Mouse (Mus musculus): ENCODE data around the gene Lgals3bp.
"Not testable (repeated sequence)": the region's sequence is repeated elsewhere in the genome, so short reads cannot be mapped to it uniquely, and the experiment has no call there.

Gene Lgals3bp

DNA sequence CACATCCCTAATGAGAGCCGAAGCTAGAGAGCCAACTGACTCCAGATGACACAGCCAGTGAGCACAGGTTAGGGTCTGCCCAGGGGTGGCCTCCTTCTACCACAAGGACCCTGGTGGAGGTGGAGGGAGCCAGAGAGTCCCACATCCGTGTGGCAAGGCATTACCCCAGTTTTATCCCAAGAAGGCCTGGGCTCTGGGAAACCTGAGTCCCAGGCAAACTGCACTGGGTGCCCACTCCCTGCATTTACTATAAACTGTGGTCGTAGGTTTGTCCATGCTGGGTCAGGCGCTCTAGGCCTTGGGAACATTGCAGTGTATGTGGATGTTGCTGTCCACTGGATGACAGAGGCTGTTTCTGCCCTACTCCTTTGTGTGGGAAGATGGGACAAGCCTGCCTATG lies 697 bp downstream of the Lgals3bp start:
- DNase-seq (ENCODE audit: low read depth, low spot score) = no peak

GRCm38 (mm10) chr11:118400566-118400936 lies 1.3 kb downstream of the Lgals3bp start:
- no peak for DNase-seq (ENCODE audit: low read depth, low spot score)

GRCm38 (mm10) chr11:118399891-118400565 lies 1.9 kb downstream of the Lgals3bp start:
- DNase-seq (ENCODE audit: low read depth, low spot score) = no peak

GRCm38 (mm10) chr11:118397806-118398530 lies 3.9 kb downstream of the Lgals3bp start:
- DNase-seq (ENCODE audit: low read depth, low spot score) = no peak

DNA sequence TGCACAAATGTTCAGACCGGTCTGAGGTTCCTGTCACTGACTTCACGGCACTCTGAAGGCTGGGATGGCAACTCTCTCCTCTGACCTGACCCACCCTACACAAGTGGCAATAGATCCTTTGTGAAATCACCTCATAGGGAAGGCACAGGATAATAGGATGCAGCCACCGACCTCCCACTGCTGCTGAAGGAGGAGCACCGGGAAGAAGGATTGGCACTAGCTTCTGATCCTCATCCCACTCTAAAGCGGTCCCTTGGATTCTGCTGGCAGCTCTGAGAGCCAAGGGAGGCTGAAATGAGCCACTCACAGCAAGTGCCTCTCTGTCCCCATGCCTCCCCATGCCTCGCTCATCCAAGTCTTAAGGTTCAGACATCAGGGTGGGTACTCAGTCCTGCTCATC lies 7.4 kb downstream of the Lgals3bp start:
- DNase-seq (ENCODE audit: low read depth, low spot score) = no peak

GRCm38 (mm10) chr11:118393991-118394390 lies 7.9 kb downstream of the Lgals3bp start:
- DNase-seq (ENCODE audit: low read depth, low spot score) = no peak

- not testable (repeated sequence) for DNase-seq (ENCODE audit: low read depth, low spot score)
Observed at GRCm38 (mm10) chr11:118387816-118388215, 14.1 kb downstream of the Lgals3bp start.

DNA sequence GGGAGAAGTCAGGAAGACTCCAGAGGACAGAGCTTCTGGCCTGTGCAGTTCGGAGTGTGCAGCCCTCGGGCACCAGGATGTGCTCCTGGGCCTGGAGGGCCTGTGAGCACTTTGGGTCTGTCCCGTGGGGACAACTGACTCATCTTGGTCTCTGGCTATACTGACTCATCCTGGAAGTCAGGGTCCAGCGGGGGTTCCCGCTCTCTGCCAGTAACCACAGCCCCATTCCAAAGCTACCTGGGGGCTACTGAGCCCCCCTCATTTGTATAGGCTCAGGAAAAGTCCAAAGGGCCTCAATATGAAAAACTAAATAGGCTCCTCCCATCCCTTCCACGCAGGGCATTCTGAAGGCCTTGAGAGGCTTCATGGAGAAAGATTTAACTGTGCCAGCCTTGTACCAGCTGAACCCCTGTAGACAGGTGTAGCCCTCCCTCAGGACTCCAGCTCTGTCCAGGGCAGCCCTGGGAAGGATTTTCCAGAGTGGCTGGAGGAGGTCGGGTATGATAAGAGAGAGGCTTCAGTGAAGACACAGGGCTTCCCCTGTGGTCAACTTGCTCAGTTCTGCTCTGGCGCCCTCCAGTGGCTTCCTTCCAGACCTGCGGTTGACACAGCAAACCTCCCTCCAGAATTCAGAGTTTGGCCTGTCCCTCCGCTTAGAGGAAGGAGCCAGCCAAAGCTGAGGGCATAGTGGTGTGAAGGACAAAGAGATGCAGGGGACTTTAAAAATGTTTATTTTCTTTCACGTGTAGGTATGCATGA lies 22.5 kb downstream of the Lgals3bp start:
- DNase-seq (ENCODE audit: low read depth, low spot score) = peak; percentile 71

DNA sequence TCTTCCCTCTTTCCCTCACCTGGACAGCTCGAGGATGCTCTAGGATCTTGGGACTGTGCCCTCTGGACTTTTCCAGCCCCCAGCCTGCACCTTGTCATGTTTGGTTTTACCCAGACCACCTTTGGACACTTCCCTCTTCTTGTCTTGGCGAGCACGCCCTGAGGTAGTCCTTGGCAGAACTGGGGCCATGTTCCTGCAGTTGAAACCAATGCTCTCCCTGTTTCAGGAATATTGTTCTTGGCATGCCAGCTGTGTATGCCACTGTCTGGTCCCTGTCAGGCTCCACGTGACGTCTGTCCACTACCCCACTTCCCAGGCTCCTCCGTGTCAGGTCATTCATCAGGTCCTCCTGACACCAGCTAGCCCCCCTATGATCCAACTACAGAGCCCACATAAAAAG lies 23.2 kb downstream of the Lgals3bp start:
- DNase-seq (ENCODE audit: low read depth, low spot score) = no peak

DNA sequence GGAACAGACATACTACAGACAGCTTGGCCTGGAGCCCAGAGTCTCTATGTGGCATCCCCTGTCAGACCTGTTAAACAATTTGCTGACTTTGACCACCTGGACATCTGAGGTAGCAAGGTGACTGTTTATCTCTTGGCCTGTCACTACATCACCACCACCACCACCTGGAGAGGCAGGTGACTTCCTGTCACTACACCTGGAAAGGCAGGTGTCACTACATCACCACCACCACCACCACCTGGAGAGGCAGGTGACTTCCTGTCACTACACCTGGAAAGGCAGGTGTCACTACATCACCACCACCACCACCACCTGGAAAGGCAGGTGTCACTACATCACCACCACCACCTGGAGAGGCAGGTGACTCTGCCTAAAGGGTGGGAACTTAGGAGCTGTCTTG lies 25.6 kb downstream of the Lgals3bp start:
- not testable (repeated sequence) for DNase-seq (ENCODE audit: low read depth, low spot score)

- no peak for DNase-seq (ENCODE audit: low read depth, low spot score)
Observed at GRCm38 (mm10) chr11:118375881-118376280, 26.0 kb downstream of the Lgals3bp start.

GRCm38 (mm10) chr11:118375461-118375860 lies 26.4 kb downstream of the Lgals3bp start:
- no peak for DNase-seq (ENCODE audit: low read depth, low spot score)

- no peak for DNase-seq (ENCODE audit: low read depth, low spot score)
Observed at GRCm38 (mm10) chr11:118375006-118375405, 26.9 kb downstream of the Lgals3bp start.

GRCm38 (mm10) chr11:118374506-118374905 lies 27.4 kb downstream of the Lgals3bp start:
- no peak for DNase-seq (ENCODE audit: low read depth, low spot score)

GRCm38 (mm10) chr11:118372641-118373040 lies 29.3 kb downstream of the Lgals3bp start:
- no peak for DNase-seq (ENCODE audit: low read depth, low spot score)

DNA sequence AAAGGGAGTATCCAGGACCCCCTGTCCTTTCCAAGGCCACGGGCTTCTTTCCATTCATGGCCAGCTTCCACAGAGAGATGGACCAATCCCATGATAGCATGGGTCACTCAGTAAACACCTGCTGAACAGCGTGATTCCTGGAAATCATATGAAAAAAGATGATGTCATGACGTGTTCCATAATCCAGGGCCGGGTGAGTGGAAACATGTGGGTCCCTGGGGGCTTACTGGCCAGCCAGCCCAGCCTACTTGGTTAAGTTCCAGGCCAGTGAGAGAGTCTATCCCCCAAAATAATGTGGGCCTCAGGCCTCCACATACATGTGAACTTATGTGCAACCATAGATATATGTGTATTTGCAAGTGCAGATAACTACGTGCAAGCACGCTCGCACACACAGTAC lies 30.0 kb downstream of the Lgals3bp start:
- DNase-seq (ENCODE audit: low read depth, low spot score) = no peak

GRCm38 (mm10) chr11:118369657-118370056 lies 32.2 kb downstream of the Lgals3bp start:
- no peak for DNase-seq (ENCODE audit: low read depth, low spot score)

GRCm38 (mm10) chr11:118369251-118369650 lies 32.6 kb downstream of the Lgals3bp start:
- no peak for DNase-seq (ENCODE audit: low read depth, low spot score)

GRCm38 (mm10) chr11:118368330-118368729 lies 33.6 kb downstream of the Lgals3bp start:
- DNase-seq (ENCODE audit: low read depth, low spot score) = peak; percentile 59

DNA sequence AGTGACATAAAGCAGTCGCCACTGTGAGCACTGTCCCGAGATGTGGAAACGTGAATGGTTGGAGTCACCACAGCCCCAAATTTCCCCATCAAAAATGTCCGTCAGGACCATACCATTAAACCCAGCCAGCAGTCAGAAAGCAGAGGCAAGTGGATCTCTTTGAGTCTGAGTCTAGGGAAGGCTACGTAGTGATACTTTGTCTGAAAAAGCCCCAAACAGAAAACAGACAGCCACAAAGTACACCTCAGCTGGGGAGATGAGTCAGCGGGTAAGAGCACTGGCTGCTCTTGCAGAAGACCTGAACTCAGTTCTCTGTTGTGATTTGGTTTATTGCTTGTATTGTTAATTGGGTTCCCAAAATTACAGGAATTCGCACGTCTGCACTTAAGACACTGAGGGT lies 35.3 kb downstream of the Lgals3bp start:
- DNase-seq (ENCODE audit: low read depth, low spot score) = no peak

GRCm38 (mm10) chr11:118366108-118366507 lies 35.8 kb downstream of the Lgals3bp start:
- DNase-seq (ENCODE audit: low read depth, low spot score) = no peak

- DNase-seq (ENCODE audit: low read depth, low spot score) = no peak
Observed at GRCm38 (mm10) chr11:118365171-118365570, 36.7 kb downstream of the Lgals3bp start.

DNA sequence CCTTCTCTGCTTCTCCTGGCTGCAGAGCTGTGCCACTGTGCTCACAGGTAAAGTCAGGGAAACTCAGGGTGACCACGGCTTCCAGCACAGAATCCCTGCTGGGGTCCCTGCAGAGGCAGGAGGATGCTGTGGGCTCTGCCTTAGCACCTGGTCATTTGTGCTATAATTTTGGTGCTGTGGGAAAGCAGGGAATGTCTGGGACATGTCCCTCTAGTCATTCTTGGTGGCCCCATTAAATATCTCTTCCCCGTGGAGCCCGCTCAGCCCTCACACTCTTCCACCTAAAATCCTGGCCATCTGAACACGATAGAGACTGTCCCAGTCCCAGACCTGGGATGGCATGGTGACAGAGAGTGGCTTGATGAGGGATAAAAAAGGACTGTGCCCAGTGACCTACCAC lies 37.9 kb downstream of the Lgals3bp start:
- no peak for DNase-seq (ENCODE audit: low read depth, low spot score)
